Mouse (Mus musculus): ENCODE measurements around the gene Mark3.

- no peak for TF ChIP-seq POLR2A (IDR thresholded peaks at IDR 0.05; ENCODE audit: insufficient read length, low read depth)
- no peak for TF ChIP-seq POLR2AphosphoS2 (IDR thresholded peaks at IDR 0.05; ENCODE audit: insufficient read length, low read depth)
- TF ChIP-seq MYOD1 (IDR thresholded peaks at IDR 0.05; ENCODE audit: control insufficient read depth in 1 of 3, insufficient read length in 2 of 3, low read depth in 2 of 3): no peak
- no peak for TF ChIP-seq USF1 (IDR thresholded peaks at IDR 0.05; ENCODE audit: low read depth)
- no peak for TF ChIP-seq MAX (IDR thresholded peaks at IDR 0.05; ENCODE audit: low read depth)
- no peak for TF ChIP-seq REST (IDR thresholded peaks at IDR 0.05; ENCODE audit: insufficient read depth, insufficient read length)
- TF ChIP-seq TCF12 (IDR thresholded peaks at IDR 0.05; ENCODE audit: insufficient read depth, poor library complexity, severe bottlenecking): no peak
- no peak for TF ChIP-seq E2F4 (IDR thresholded peaks at IDR 0.05; ENCODE audit: insufficient read depth)
- no peak for TF ChIP-seq SRF (IDR thresholded peaks at IDR 0.05; ENCODE audit: control insufficient read depth, insufficient read length, low read depth)
Observed at GRCm38 (mm10) chr12:111583058-111583457, 8.7 kb downstream of the Mark3 start.

Measured in myocyte (in vitro differentiated cells).